Mouse (Mus musculus) embryonic facial prominence, embryonic 11.5 days (tissue): ENCODE results near the gene Klhl5. TPM values are rescaled to one million over a fixed set of nuclear protein-coding genes. Genes with fewer than 3 reads are reported as not detected.

Source experiments
- ATAC-seq: fragments of 200-750 bp; cut with Nextera tagmentation; replicated peaks from 2 replicates; pipeline ENCODE4 v1.8.0; 2017; ENCODE audit warnings: low read depth; ENCODE audit not compliant: insufficient number of reproducible peaks, low FRiP score, low TSS enrichment
- DNase-seq: peaks from one replicate; pipeline ENCODE4 v3.0.0-alpha.2; 2015; ENCODE audit warnings: low spot score
- H3K27ac ChIP-seq: fragments of 300-500 bp; sonication (generic); replicated peaks from 2 replicates; pipeline ENCODE4 v1.5.1; 2014; ENCODE audit warnings: mild to moderate bottlenecking, low read depth, low read length, control low read depth
- H3K27me3 ChIP-seq: fragments of 300-500 bp; sonication (generic); 2 replicates; pipeline ENCODE4 v1.6.1; 2014; ENCODE audit warnings: mild to moderate bottlenecking, low read length, moderate library complexity, mixed read lengths; ENCODE audit not compliant: control insufficient read depth, insufficient read depth
- H3K36me3 ChIP-seq: fragments of 300-500 bp; sonication (generic); replicated peaks from 2 replicates; pipeline ENCODE4 v1.6.1; 2014; ENCODE audit warnings: low read depth, mild to moderate bottlenecking, low read length, moderate library complexity, mixed read lengths; ENCODE audit not compliant: control insufficient read depth, insufficient read depth
- H3K4me1 ChIP-seq: fragments of 300-500 bp; sonication (generic); 2 replicates; pipeline ENCODE4 v1.6.1; 2014; ENCODE audit warnings: low read length, mixed read lengths; ENCODE audit not compliant: control insufficient read depth, insufficient read depth
- H3K4me2 ChIP-seq: fragments of 300-500 bp; sonication (generic); 2 replicates; pipeline ENCODE4 v1.6.1; 2014; ENCODE audit warnings: low read depth, mild to moderate bottlenecking, control low read depth, low read length, moderate library complexity
- H3K4me3 ChIP-seq: fragments of 300-500 bp; sonication (generic); 2 replicates; pipeline ENCODE4 v1.5.1; 2014; ENCODE audit warnings: low read depth, low read length, control low read depth
- H3K9ac ChIP-seq: fragments of 300-500 bp; sonication (generic); replicated peaks from 2 replicates; pipeline ENCODE4 v1.6.1; 2014; ENCODE audit warnings: mild to moderate bottlenecking, control low read depth, low read length
- H3K9me3 ChIP-seq: fragments of 300-500 bp; sonication (generic); replicated peaks from 2 replicates; pipeline ENCODE4 v1.6.1; 2016; ENCODE audit warnings: mild to moderate bottlenecking, low read length, inconsistent platforms, mixed read lengths; ENCODE audit not compliant: control insufficient read depth
- WGBS: fragments of 180-500 bp; shearing (Covaris S2); extraction: QIAGEN DNeasy Blood & Tissue Kit; methylation state at CpG from one replicate; pipeline ENCODE4 v1.1.7; 2014; 5-methylcytosine and 5-hydroxymethylcytosine counted together
- polyA plus RNA-seq: library from polyadenylated mRNA; unstranded; fragments of >200 nt; fragmentation: Nextera tagmentation; extraction: Ambion mirVana; gene quantifications from 2 replicates; pipeline ENCODE4 v1.2.1, GENCODE M21; 2014

Klhl5 gene
- polyA plus RNA-seq, 1 experiment from 2014 or later: 13.5 TPM

DNA sequence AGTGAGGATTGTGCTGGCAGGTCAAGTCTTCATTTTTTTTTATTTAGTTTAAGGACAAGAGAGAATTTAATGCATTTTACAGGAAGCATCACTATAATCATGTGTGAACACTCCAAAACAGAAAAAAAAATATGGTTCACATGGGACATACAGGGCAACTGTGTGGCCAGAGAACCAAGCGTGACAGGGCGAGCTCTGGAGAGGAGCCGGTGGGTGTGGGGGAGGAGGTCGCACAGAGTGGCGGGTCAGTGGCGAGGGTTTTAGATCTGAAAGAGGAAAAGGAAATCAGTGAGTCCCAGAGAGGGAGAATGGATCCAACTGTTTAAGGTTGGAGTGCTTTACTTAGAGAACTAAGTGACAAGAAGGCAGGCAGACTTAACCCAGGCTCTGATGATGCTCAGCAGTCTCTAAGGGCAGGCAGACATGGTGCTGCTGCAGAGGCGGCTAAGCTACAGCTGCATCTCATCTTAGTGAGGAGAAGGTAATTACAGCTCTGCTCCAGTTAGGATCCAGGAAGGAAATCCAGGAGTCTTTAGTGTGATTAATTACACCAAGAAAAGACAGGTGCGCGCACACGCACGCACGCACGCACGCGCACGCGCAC, 56.3 kb downstream of the Klhl5 start:
- H3K36me3 ChIP-seq: peaks cover 2% of the 10 kb centered on the region
- H3K4me3 ChIP-seq: no peak overlapping the region
- no peak for ATAC-seq
- no peaks in the 10 kb centered on the region for H3K9me3 ChIP-seq
- H3K4me2 ChIP-seq: no peak overlapping the region
- no peaks in the 10 kb centered on the region for H3K4me1 ChIP-seq
- DNase-seq: no peak
- H3K9ac ChIP-seq: no peak overlapping the region
- 80% methylated on average over 17 of the region's 17 CpGs for WGBS
- H3K27me3 ChIP-seq: no peaks in the 10 kb centered on the region
- no peak overlapping the region for H3K27ac ChIP-seq

GRCm38 (mm10) chr5:65170206-65170605, 62.9 kb downstream of the Klhl5 start:
- Histone ChIP-seq H3K36me3 (no peaks in the 10 kb centered on the region), H3K9ac (no peak overlapping the region), H3K4me1 (no peaks in the 10 kb centered on the region), H3K9me3 (no peaks in the 10 kb centered on the region), H3K27ac (no peak overlapping the region), H3K4me2 (no peak overlapping the region), H3K4me3 (no peak overlapping the region), H3K27me3 (no peaks in the 10 kb centered on the region)
- ATAC-seq (no peak), DNase-seq (no peak)
- WGBS: 83% methylated on average over 9 of the region's 9 CpGs

DNA sequence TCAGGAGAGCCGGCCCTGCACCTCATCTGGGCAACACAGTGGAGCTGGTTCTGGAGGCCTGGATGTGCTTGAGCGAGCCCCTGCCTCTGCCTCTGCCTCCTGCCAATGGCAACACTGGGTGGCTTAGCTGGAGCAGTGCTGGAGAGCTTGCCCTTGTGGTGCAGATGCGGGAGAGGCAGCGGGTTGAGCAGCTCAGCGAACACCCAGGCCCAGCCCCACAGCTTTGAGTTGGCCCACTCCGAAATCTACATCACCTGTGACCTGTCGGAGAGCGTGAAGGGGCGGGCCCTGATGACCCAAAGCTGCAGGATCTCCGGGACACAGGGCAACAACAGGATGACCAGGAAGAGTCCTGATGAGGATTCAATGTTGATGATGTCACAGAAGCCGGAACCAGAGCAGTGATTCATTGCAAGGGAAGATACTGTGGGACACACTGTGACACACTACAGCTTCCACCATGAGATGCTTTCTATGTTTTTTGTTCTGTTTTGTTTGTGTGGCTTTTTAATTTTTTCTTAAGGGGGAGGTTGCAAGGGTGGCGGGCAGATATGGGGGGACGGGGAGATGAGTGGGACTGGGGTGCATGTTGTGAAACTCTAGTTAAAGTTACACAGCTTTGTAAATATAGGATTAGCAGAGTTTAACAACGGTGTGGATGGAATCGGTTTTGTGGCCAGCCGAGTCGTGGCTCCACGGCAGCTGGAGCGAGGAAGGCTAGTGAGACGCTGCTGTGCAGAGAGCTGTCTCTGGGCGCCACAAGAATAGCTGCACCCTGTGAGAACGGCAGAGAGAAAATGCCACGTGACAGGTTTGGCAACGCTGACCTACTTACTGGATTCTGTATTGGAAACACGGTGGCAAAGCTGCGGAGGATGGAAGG, 67.9 kb downstream of the Klhl5 start:
- H3K27ac ChIP-seq: no peak overlapping the region
- no peaks in the 10 kb centered on the region for H3K4me1 ChIP-seq
- no peaks in the 10 kb centered on the region for H3K9me3 ChIP-seq
- DNase-seq (no peak), ATAC-seq (no peak; the same call in 1 of the 2 replicates)
- H3K4me2 ChIP-seq: no peak overlapping the region
- no peak overlapping the region for H3K4me3 ChIP-seq
- H3K9ac ChIP-seq: no peak overlapping the region
- 69% methylated on average over 26 of the region's 26 CpGs for WGBS
- no peaks in the 10 kb centered on the region for H3K36me3 ChIP-seq
- no peaks in the 10 kb centered on the region for H3K27me3 ChIP-seq

GRCm38 (mm10) chr5:65175918-65176484, 68.7 kb downstream of the Klhl5 start:
- H3K9ac ChIP-seq: no peak overlapping the region

DNA sequence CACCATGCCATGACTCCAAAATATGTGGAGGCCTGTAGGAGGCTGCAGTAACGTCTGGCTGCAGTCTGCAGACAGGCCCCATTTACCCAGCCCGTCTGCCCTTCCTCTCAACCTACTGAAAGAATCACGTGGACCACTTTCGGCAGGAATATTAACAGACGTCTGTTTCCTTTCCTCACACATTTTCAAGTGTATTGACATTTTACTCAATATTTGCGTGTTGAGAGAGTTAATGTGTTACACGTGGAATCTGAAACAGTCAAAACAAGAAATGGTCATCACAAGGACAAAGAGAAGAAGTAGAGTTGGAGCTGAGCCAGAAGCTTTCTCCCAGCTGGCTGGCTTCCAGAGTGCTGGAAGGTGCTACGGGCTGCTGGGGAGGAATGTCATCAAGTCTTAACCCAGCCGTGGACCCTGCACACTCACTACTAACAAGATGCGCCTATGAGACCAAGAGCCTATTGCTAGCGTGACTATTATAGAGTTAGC, 69.7 kb downstream of the Klhl5 start:
- H3K4me1 ChIP-seq: no peaks in the 10 kb centered on the region
- no peak overlapping the region for H3K9ac ChIP-seq
- WGBS: 71% methylated on average over 11 of the region's 11 CpGs
- no peak for ATAC-seq
- H3K9me3 ChIP-seq: no peaks in the 10 kb centered on the region
- H3K36me3 ChIP-seq: no peaks in the 10 kb centered on the region
- no peak for DNase-seq
- H3K27me3 ChIP-seq: no peaks in the 10 kb centered on the region
- H3K27ac ChIP-seq: no peak overlapping the region
- H3K4me3 ChIP-seq: no peak overlapping the region
- H3K4me2 ChIP-seq: no peak overlapping the region

More at GRCm38 (mm10) chr5:65175918-65176484, 68.7 kb downstream of the Klhl5 start:
- no peaks in the 10 kb centered on the region for H3K4me1 ChIP-seq
- WGBS: 70% methylated on average over 13 of the region's 13 CpGs
- no peaks in the 10 kb centered on the region for H3K9me3 ChIP-seq
- ATAC-seq: no peak; the same call in 1 of the 2 replicates
- H3K27ac ChIP-seq: no peak overlapping the region
- H3K27me3 ChIP-seq: no peaks in the 10 kb centered on the region
- DNase-seq: no peak
- H3K36me3 ChIP-seq: no peaks in the 10 kb centered on the region
- H3K4me2 ChIP-seq: no peak overlapping the region
- H3K4me3 ChIP-seq: no peak overlapping the region

DNA sequence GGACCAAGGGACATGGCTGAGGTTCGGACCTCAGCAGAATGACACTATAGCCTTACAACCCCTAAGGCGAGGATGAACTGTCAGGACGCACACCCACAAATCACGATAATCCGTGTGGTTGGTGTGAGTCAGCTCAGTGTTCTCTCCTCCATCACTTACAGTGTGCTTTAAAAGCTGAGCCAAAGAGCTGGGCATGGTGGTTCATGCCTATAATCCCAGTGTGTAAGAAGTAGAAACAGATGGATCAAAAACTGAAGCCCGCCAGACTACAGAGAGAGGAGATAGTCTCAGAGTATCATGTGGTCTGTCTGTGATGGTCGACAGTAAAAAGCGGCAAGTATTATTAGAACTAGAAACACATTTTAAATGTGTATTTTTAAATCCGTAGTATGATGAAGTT, 71.1 kb downstream of the Klhl5 start:
- Histone ChIP-seq H3K27ac (no peak overlapping the region), H3K4me1 (no peaks in the 10 kb centered on the region), H3K4me3 (no peak overlapping the region), H3K9ac (no peak overlapping the region), H3K4me2 (no peak overlapping the region), H3K9me3 (no peaks in the 10 kb centered on the region), H3K36me3 (no peaks in the 10 kb centered on the region), H3K27me3 (no peaks in the 10 kb centered on the region)
- DNase-seq: no peak
- 90% methylated on average over 9 of the region's 9 CpGs for WGBS
- ATAC-seq: no peak

- Histone ChIP-seq H3K9me3 (no peaks in the 10 kb centered on the region), H3K4me1 (no peaks in the 10 kb centered on the region), H3K9ac (no peak overlapping the region), H3K4me3 (no peak overlapping the region), H3K36me3 (no peaks in the 10 kb centered on the region), H3K27ac (no peak overlapping the region), H3K27me3 (no peaks in the 10 kb centered on the region), H3K4me2 (no peak overlapping the region)
- WGBS: 84% methylated on average over 21 of the region's 21 CpGs
- ATAC-seq (no peak), DNase-seq (no peak)
Measured at GRCm38 (mm10) chr5:65181160-65181793, 73.9 kb downstream of the Klhl5 start.
